Mouse (Mus musculus) cerebellum, adult 2 months (tissue): ENCODE measurements around the gene Gm49721.
"Not testable (repeated sequence)": the region's sequence is repeated elsewhere in the genome, so short reads cannot be mapped to it uniquely, and the experiment has no call there.

Experiments used
- CTCF ChIP-seq: fragments of 200-500 bp; IDR thresholded peaks from 2 replicates; pipeline ENCODE4 v1.5.1; 2011; ENCODE audit warnings: low read depth, mild to moderate bottlenecking, control low read depth, low read length, moderate library complexity, borderline replicate concordance; ENCODE audit not compliant: insufficient read depth
- POLR2A ChIP-seq: fragments of 200-500 bp; IDR thresholded peaks from 2 replicates; pipeline ENCODE4 v1.6.1; 2011; ENCODE audit warnings: low read length, control low read depth, borderline replicate concordance; ENCODE audit not compliant: insufficient read depth

- not testable (repeated sequence) for TF ChIP-seq POLR2A, CTCF
These were observed 18.1 kb downstream of the Gm49721 start for GRCm38 (mm10) chr17:6996826-6997225.
